Mouse (Mus musculus): ENCODE results near the gene Laptm5. TPM values are rescaled to one million over a fixed set of nuclear protein-coding genes. Genes with fewer than 3 reads are reported as not detected.

The Laptm5 gene
- polyA plus RNA-seq, 1 experiment: 1,969 TPM

GRCm38 (mm10) chr4:130960118-130960734, 47.3 kb downstream of the Laptm5 start:
- TF ChIP-seq POLR2A (IDR thresholded peaks at IDR 0.05; ENCODE audit: control insufficient read depth, extremely low read depth, insufficient read depth, low read length, poor library complexity) (no peak), CTCF (IDR thresholded peaks at IDR 0.05; ENCODE audit: borderline replicate concordance, control insufficient read depth, extremely low read depth, insufficient read depth, low read length, poor library complexity) (peak; percentile 92; the same call in 1 of the 2 replicates)
- peak; percentile 82 for DNase-seq

GRCm38 (mm10) chr4:130971278-130971677, 58.4 kb downstream of the Laptm5 start:
- 97% methylated on average over 1 of the region's 1 CpGs for WGBS
- TF ChIP-seq CTCF (IDR thresholded peaks at IDR 0.05; ENCODE audit: borderline replicate concordance, control insufficient read depth, extremely low read depth, insufficient read depth, low read length, poor library complexity) (no peak), POLR2A (IDR thresholded peaks at IDR 0.05; ENCODE audit: control insufficient read depth, extremely low read depth, insufficient read depth, low read length, poor library complexity) (no peak)
- no peak for DNase-seq
- H3K36me3 ChIP-seq (ENCODE audit: control insufficient read depth, insufficient read depth, low read length): no peaks in the 10 kb centered on the region
- H3K4me3 ChIP-seq (ENCODE audit: control insufficient read depth, insufficient read depth, low read length): no peak overlapping the region
- no peaks in the 10 kb centered on the region for H3K27me3 ChIP-seq (ENCODE audit: control insufficient read depth, insufficient read depth, low read length)
- no peaks in the 10 kb centered on the region for H3K4me1 ChIP-seq (replicated peaks; ENCODE audit: control insufficient read depth, insufficient read depth, low read length)
- H3K27ac ChIP-seq (ENCODE audit: control insufficient read depth, insufficient read depth, low read length): no peak overlapping the region

More at GRCm38 (mm10) chr4:130960118-130960734, 47.3 kb downstream of the Laptm5 start:
- H3K36me3 ChIP-seq (ENCODE audit: control insufficient read depth, insufficient read depth, low read length): no peaks in the 10 kb centered on the region
- H3K4me3 ChIP-seq (ENCODE audit: control insufficient read depth, insufficient read depth, low read length): no peak overlapping the region
- peaks cover 5% of the 10 kb centered on the region; the same call in 1 of the 2 replicates for H3K4me1 ChIP-seq (replicated peaks; ENCODE audit: control insufficient read depth, insufficient read depth, low read length)
- H3K27ac ChIP-seq (ENCODE audit: control insufficient read depth, insufficient read depth, low read length): no peak overlapping the region
- WGBS: 20% methylated on average over 9 of the region's 9 CpGs
- H3K27me3 ChIP-seq (ENCODE audit: control insufficient read depth, insufficient read depth, low read length): no peaks in the 10 kb centered on the region

- WGBS: 92% methylated on average over 5 of the region's 5 CpGs
- DNase-seq: no peak
- no peaks in the 10 kb centered on the region for H3K36me3 ChIP-seq (ENCODE audit: control insufficient read depth, insufficient read depth, low read length)
- H3K4me1 ChIP-seq (replicated peaks; ENCODE audit: control insufficient read depth, insufficient read depth, low read length): no peaks in the 10 kb centered on the region
- no peak overlapping the region for H3K4me3 ChIP-seq (ENCODE audit: control insufficient read depth, insufficient read depth, low read length)
- H3K27ac ChIP-seq (ENCODE audit: control insufficient read depth, insufficient read depth, low read length): no peak overlapping the region
- no peak for TF ChIP-seq POLR2A (IDR thresholded peaks at IDR 0.05; ENCODE audit: control insufficient read depth, extremely low read depth, insufficient read depth, low read length, poor library complexity)
- H3K27me3 ChIP-seq (ENCODE audit: control insufficient read depth, insufficient read depth, low read length): no peaks in the 10 kb centered on the region
These were observed 59.5 kb downstream of the Laptm5 start for GRCm38 (mm10) chr4:130972421-130972829.

GRCm38 (mm10) chr4:130973332-130974263, 60.7 kb downstream of the Laptm5 start:
- H3K27ac ChIP-seq (ENCODE audit: control insufficient read depth, insufficient read depth, low read length): no peak overlapping the region
- TF ChIP-seq POLR2A (IDR thresholded peaks at IDR 0.05; ENCODE audit: control insufficient read depth, extremely low read depth, insufficient read depth, low read length, poor library complexity): no peak
- no peak for TF ChIP-seq CTCF (IDR thresholded peaks at IDR 0.05; ENCODE audit: borderline replicate concordance, control insufficient read depth, extremely low read depth, insufficient read depth, low read length, poor library complexity)

GRCm38 (mm10) chr4:130978981-130979380, 66.1 kb downstream of the Laptm5 start:
- H3K27me3 ChIP-seq (ENCODE audit: control insufficient read depth, insufficient read depth, low read length): no peaks in the 10 kb centered on the region
- H3K4me1 ChIP-seq (replicated peaks; ENCODE audit: control insufficient read depth, insufficient read depth, low read length): no peaks in the 10 kb centered on the region
- H3K36me3 ChIP-seq (ENCODE audit: control insufficient read depth, insufficient read depth, low read length): no peaks in the 10 kb centered on the region
- no peak overlapping the region for H3K4me3 ChIP-seq (ENCODE audit: control insufficient read depth, insufficient read depth, low read length)
- TF ChIP-seq POLR2A (IDR thresholded peaks at IDR 0.05; ENCODE audit: control insufficient read depth, extremely low read depth, insufficient read depth, low read length, poor library complexity) (no peak), CTCF (IDR thresholded peaks at IDR 0.05; ENCODE audit: borderline replicate concordance, control insufficient read depth, extremely low read depth, insufficient read depth, low read length, poor library complexity) (no peak)
- no peak for DNase-seq
- H3K27ac ChIP-seq (ENCODE audit: control insufficient read depth, insufficient read depth, low read length): no peak overlapping the region
- 82% methylated on average over 3 of the region's 3 CpGs for WGBS

More at GRCm38 (mm10) chr4:130973332-130974263, 60.7 kb downstream of the Laptm5 start:
- no peaks in the 10 kb centered on the region for H3K36me3 ChIP-seq (ENCODE audit: control insufficient read depth, insufficient read depth, low read length)
- no peaks in the 10 kb centered on the region for H3K27me3 ChIP-seq (ENCODE audit: control insufficient read depth, insufficient read depth, low read length)
- H3K4me3 ChIP-seq (ENCODE audit: control insufficient read depth, insufficient read depth, low read length): no peak overlapping the region
- no peaks in the 10 kb centered on the region for H3K4me1 ChIP-seq (replicated peaks; ENCODE audit: control insufficient read depth, insufficient read depth, low read length)
- WGBS: 79% methylated on average over 19 of the region's 19 CpGs
- DNase-seq: no peak

DNA sequence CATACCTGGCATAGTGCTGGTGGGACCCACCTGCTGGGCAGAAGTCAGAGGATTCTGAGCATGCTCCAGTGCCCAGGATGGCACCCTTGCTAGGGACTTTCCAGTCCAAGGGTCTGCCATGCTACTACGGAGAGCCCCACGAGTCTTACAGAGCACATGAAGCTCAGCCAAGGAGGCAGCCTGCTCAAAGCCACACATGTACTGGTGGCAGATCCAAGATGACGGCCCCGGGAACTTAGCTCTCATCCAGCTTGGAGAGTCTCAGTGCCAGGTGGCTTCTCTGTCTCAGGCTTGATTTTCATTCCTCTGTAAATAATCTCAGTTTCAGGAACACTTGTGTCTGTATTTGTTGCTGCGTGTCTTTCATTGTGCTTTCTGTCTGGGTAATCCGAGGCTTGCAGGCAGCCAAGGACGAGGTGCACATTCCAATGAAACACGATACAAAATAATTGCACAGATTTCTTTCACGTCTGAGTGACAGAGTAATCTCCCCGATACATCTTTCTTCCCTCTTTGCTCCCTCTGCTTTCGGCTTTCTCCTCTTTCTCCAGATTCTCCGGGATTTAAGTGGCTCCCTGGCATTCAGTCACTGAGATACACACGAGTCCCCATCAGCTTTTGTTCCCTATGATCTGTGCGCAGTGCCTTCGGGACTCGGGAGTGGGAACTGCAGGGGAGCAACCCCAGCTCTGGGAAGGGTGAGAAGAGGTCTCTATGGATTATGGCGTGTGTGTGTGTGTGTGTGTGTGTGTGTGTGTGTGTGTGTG, 71.7 kb downstream of the Laptm5 start:
- no peak overlapping the region for H3K27ac ChIP-seq (ENCODE audit: control insufficient read depth, insufficient read depth, low read length)
- no peak overlapping the region for H3K4me3 ChIP-seq (ENCODE audit: control insufficient read depth, insufficient read depth, low read length)
- no peaks in the 10 kb centered on the region for H3K4me1 ChIP-seq (replicated peaks; ENCODE audit: control insufficient read depth, insufficient read depth, low read length)
- TF ChIP-seq POLR2A (IDR thresholded peaks at IDR 0.05; ENCODE audit: control insufficient read depth, extremely low read depth, insufficient read depth, low read length, poor library complexity) (no peak), CTCF (IDR thresholded peaks at IDR 0.05; ENCODE audit: borderline replicate concordance, control insufficient read depth, extremely low read depth, insufficient read depth, low read length, poor library complexity) (no peak)
- WGBS: 83% methylated on average over 17 of the region's 17 CpGs
- H3K27me3 ChIP-seq (ENCODE audit: control insufficient read depth, insufficient read depth, low read length): no peaks in the 10 kb centered on the region
- no peak for DNase-seq
- no peaks in the 10 kb centered on the region for H3K36me3 ChIP-seq (ENCODE audit: control insufficient read depth, insufficient read depth, low read length)

Other genes starting within 250 kb of the Laptm5 start
- gene Pum1, start 249.8 kb upstream of the Laptm5 start, polyA plus RNA-seq (2012; rRNA removed): 95.4 and 102 TPM in 2 replicates
- 96.8 and 97.5 TPM in 2 replicates for gene Sdc3, start 120.6 kb upstream of the Laptm5 start, polyA plus RNA-seq (2012; rRNA removed)
- 2.1 and 2.2 TPM in 2 replicates for gene Matn1, start 31.3 kb downstream of the Laptm5 start, polyA plus RNA-seq (2012; rRNA removed)

Data from thymus, adult 2 months (tissue).